Mouse (Mus musculus): ENCODE results near the gene Spred3.

- TF ChIP-seq ZKSCAN1 (IDR thresholded peaks at IDR 0.05; ENCODE audit: borderline replicate concordance, low read depth, low read length): no peak
- TF ChIP-seq SMC3 (IDR thresholded peaks at IDR 0.05; ENCODE audit: low read depth, low read length): no peak
- no peak for TF ChIP-seq CTCF (conservative IDR thresholded peaks at IDR 0.05 in 1 of 2, IDR thresholded peaks at IDR 0.05 in 1 of 2; ENCODE audit: low read depth in 2 of 2, low read length in 2 of 2)
- TF ChIP-seq PAX5 (IDR thresholded peaks at IDR 0.05; ENCODE audit: low read length): no peak
- TF ChIP-seq POLR2A (IDR thresholded peaks at IDR 0.05; ENCODE audit: low read depth, low read length): no peak
These were observed 2.6 kb downstream of the Spred3 start for GRCm38 (mm10) chr7:29167656-29168055.
